Mouse (Mus musculus) gastrocnemius, adult 2 months (tissue): ENCODE measurements around the gene Wipi2. TPM values are rescaled to one million over a fixed set of nuclear protein-coding genes. Genes with fewer than 3 reads are reported as not detected.
A peak's percentile ranks its signal among the peaks of the same experiment; 100 is the strongest.

ENCODE experiments used
- DNase-seq: peaks from one replicate; pipeline ENCODE4 v3.0.0; 2022
- H3K27ac ChIP-seq: fragments of 200-600 bp; 2 replicates; pipeline ENCODE4 v1.8.1; 2022; ENCODE audit warnings: mild to moderate bottlenecking
- H3K4me3 ChIP-seq: fragments of 200-600 bp; 2 replicates; pipeline ENCODE4 v1.8.1; 2022; ENCODE audit warnings: mild to moderate bottlenecking, moderate library complexity
- CTCF ChIP-seq: fragments of 200-600 bp; IDR thresholded peaks from 2 replicates; pipeline ENCODE4 v1.8.1; 2022; ENCODE audit warnings: antibody characterized with exemption, mild to moderate bottlenecking, moderate library complexity
- intact Hi-C: fragments of 180-260 bp; cut with DNase I; formaldehyde crosslinking; loops from one replicate; pipeline ENCODE4 v1.15.1; 2025
- long read RNA-seq, 2 experiments: library from polyadenylated mRNA; stranded (forward); transcript quantifications; one replicate each; pipeline ENCODE4 v2.0.0; 2021
- total RNA-seq, 2 experiments: library from RNA; stranded (reverse); gene quantifications; 2 replicates each; pipeline ENCODE4 v1.2.3; 2021

Wipi2 gene
- 10 to 100 TPM; 27.1 to 29.3 TPM for total RNA-seq
- long read RNA-seq, experiment 1, full-length matches to known transcripts, result 46 of 57 reads
- long read RNA-seq, experiment 1, partial matches to known transcripts, result 6 of 57 reads
- long read RNA-seq, experiment 1, other reads (novel, unspliced or antisense), result 5 of 57 reads
- long read RNA-seq, experiment 2, full-length matches to known transcripts, result 45 of 50 reads
- long read RNA-seq, experiment 2, partial matches to known transcripts, result 0 of 50 reads
- long read RNA-seq, experiment 2, other reads (novel, unspliced or antisense), result 5 of 50 reads

DNA sequence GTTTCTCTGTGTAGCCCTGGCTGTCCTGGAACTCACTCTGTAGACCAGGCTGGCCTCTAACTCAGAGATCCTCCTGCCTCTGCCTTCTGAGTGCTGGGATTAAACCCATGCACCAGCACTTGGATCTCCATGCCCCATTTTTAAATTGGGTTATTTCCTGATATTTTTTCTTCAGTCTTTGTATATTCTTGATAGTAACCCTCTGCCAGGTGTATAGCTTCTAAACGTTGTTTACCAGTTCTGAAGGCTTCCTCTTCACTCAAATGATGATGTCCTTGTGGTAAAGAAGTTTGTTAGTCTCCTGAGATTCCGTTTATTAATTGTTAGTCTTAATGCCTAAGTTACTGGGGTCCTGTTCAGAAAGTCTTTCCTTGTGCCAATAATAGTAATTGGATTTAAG, at the start of gene Wipi2:
Wipi2 (plus strand) TSS at position 301 of the 400 bp plus-strand sequence.
- Histone ChIP-seq H3K4me3 (peak within 1 kb of the TSS; percentile 92), H3K27ac (peak within 1 kb of the TSS; percentile 95)
- intact Hi-C loops, result loop anchor here (10.0 kb wide), 1 partner anchor 143 kb away; no protein-coding TSS in a partner anchor
- no peak for TF ChIP-seq CTCF
- DNase-seq, result no peak

DNA sequence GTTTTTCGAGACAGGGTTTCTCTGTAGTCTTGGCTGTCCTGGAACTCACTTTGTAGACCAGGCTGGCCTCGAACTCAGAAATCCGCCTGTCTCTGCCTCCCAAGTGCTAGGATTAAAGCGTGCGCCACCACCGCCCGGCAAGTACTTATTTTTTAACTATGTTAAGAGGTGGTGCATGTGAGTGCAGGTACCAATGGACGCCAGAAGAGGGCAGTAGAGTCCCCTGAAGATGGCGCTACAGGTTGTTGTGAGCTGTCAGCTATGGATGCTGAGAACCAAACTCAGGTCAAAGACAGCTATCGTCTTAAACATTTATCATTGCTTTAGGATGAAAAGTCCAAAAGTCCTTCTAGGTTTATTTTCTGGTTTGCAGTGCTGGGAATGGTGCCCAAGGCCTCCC, 49.3 kb upstream of the Wipi2 start:
- TF ChIP-seq CTCF, result no peak; the same call in 1 of the 2 replicates
- no peak overlapping the region for H3K27ac ChIP-seq
- intact Hi-C loops, result no loop called here
- DNase-seq, result no peak
- no peak overlapping the region for H3K4me3 ChIP-seq

DNA sequence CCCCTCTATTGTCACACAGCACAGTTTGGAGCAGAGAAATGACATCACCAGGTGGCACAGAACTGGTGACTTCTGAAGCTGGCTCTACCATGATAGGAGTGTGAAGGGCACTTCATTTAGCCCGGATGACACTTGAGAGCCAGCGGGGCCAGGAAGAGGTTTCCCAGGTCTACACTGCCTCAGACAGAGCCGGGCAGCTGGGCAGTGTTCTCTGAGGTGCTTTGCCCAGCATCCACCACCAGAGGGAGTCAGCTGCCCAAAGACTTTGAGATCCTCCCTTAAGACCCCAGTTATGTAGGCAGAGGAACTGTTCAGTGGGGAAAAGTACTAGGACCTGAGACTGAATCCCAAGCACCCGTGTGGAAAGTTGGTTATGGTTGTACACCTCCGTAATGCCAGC, 46.0 kb upstream of the Wipi2 start:
- peak; percentile 76 for TF ChIP-seq CTCF
- DNase-seq, result peak; percentile 41
- intact Hi-C loops, result loop anchor here (1.0 kb wide), 1 partner anchor 137 kb away; no protein-coding TSS in a partner anchor
- no peak overlapping the region for H3K27ac ChIP-seq
- H3K4me3 ChIP-seq, result no peak overlapping the region

DNA sequence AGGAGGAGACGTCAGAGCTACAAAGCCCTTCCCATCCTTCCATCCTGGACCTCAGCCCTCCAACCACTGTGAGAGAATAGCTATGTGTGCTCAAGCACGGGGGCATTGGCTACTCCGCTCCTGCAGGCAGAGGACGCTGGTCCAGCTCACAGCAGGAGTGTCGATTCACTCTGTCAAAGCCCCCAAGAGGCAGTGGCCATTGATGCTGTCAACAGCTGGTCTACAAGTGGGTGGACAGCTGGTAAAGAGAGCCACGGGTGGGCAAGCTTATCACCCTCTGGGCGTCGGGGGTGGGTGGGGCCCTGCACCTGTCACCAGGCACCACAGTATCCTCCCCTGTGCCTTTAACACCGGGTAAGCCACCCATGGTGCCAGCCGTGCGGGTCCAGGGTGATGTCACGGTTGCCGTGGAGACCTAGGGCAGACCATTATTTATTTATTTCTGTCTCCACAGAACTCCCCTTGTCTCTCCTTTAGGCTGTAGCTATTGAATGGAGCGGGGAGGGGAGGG, 43.8 kb upstream of the Wipi2 start:
- no peak overlapping the region for H3K4me3 ChIP-seq
- DNase-seq, result no peak
- no peak for TF ChIP-seq CTCF
- intact Hi-C loops, result no loop called here
- no peak overlapping the region for H3K27ac ChIP-seq

DNA sequence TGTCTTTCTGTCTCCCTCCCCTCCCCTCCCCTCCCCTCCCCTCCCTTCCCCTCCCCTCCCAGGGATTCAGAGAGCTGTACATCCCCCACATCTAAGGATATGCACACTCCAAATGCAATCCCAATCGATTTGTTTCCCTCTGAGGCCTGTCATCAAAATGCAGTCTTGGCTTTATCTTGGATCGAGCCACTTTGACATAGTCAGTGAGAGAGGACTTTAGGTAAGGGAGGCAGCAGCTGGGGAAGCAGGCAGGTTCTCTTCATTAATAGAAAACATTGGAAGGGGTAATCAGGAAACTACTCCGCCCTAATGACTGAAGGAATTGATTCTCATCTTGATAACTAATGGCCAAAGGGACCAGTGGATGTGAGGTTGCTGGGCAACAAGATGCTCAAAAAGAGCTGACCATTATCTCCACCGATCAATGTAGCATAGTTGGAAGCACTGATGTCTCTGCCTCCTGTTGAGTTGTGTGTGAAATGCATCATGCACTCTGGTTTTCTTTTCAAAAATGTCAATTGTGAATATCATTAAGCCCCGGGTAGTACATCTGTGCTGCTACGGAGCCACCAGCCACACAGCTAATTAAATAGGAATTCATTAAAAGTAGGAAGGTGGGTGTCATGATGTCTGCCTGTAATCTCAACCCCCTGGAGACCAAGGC, 36.4 kb upstream of the Wipi2 start:
- Histone ChIP-seq H3K4me3 (no peak overlapping the region), H3K27ac (no peak overlapping the region)
- intact Hi-C loops, result no loop called here
- TF ChIP-seq CTCF, result no peak
- no peak for DNase-seq

DNA sequence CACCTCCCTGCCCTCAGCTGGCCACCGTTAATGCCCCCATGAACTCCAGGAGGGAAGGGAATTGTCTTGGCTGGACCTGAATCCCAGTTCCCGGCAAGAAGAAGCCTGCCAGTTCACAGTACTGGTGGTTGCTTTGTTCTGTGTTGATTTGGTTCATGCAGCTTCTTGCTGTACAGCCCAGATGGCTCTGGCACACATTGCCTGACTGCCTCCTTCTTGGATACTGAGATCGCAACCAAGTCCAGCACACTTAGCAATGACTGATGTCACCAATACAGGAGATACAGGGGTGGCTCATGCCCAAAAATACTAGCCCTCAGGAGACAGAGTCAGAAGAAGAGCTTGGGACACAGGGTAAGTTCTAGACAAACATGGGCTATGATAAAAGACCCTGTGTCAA, 31.8 kb upstream of the Wipi2 start:
- H3K4me3 ChIP-seq, result no peak overlapping the region
- no peak overlapping the region for H3K27ac ChIP-seq
- TF ChIP-seq CTCF, result no peak
- DNase-seq, result no peak
- intact Hi-C loops, result no loop called here

DNA sequence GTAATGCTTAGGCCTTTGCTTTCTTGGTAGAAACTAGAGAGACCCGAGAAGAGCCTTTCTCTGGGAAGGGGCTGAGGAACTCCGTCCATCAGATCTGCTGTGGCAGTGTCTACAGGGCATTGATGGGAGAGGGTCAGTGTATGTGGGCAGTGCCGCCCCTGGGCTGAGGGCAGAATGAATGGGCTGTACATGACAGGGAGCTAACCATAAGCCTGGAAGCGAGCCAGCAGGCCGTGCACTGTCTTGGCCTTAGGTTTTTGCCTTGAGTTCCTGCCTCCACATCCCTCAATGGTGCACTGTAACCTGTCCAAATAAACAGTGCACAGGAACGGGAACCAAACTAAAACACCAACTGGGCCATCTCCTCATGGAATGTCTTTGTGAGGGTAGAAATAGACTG, 30.8 kb upstream of the Wipi2 start:
- H3K4me3 ChIP-seq, result no peak overlapping the region
- H3K27ac ChIP-seq, result no peak overlapping the region
- intact Hi-C loops, result no loop called here
- TF ChIP-seq CTCF, result no peak
- DNase-seq, result no peak

DNA sequence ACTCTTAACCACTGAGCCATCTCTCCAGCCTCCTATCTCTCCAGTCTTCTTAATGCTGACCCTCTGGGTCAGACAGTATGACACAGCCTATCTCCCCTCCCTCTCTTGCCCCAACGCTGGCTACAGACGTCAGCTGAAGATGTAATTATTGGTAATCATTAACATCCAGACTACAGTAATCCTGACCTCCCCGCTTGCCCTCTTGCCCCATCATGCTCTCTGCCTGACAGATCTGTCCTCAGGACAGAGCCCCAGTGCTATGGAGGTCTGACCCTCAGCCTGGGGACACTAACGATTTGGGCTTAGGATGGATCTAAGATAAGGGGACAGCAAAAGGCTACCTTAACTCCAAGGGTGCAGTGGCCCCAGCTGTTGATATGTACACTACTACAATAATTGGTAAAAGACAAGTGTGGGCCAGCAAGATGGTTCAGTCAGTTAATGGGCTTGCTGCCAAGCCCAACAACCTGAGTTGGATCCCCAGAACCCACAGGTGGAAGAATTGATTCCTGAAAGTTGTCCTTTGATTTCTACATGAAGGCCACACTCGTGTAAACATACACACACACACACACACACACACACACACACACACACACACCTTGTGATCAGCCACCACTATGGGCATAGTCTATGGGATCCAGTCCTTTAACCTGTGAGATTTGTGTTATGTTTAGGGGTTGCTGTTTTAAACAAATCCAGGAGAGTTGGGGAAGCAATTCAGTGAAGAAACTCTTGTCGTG, 29.7 kb upstream of the Wipi2 start:
- intact Hi-C loops, result no loop called here
- TF ChIP-seq CTCF, result no peak
- H3K27ac ChIP-seq, result no peak overlapping the region
- no peak overlapping the region for H3K4me3 ChIP-seq
- DNase-seq, result no peak

DNA sequence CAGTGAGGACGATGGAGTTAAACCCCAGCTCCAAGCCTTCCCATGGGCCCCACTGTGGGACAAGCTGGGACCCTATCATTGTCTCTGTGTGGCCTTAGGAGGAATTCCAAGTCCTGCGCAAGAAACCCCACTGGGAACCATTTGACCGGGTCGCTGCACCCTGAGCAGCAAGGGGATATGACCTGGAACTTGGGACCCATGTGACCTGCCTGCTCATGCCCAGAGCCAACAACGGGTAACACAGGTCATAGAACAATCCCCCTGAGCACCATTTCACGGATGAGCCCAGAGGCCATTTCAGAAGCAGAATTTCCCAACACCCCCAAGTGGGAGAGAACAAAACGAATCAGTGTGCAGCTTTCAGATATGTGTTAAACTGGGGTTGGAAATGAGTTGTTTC, 23.1 kb upstream of the Wipi2 start:
- no peak for TF ChIP-seq CTCF
- H3K27ac ChIP-seq, result no peak overlapping the region
- H3K4me3 ChIP-seq, result no peak overlapping the region
- DNase-seq, result no peak
- intact Hi-C loops, result no loop called here

DNA sequence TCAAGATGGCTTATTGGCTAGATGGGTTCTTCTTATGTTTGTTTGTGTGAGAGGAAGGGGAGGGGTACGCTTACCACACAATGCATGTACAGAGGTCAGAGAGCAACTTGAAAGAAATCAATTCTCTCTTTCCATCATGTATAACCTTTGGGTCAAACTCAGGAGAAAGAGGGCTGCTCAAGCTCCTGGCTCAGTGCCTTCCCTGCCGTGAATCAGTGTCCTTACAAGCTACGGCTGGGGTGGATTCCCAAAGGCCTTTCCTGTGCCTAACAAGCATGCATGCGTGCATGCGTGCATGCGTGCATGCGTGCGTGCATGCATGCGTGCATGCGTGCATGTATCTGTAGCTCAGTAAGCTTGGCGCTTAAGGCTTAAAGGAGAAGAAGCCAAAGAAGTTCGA, 22.2 kb upstream of the Wipi2 start:
- intact Hi-C loops, result no loop called here
- H3K27ac ChIP-seq, result no peak overlapping the region

DNA sequence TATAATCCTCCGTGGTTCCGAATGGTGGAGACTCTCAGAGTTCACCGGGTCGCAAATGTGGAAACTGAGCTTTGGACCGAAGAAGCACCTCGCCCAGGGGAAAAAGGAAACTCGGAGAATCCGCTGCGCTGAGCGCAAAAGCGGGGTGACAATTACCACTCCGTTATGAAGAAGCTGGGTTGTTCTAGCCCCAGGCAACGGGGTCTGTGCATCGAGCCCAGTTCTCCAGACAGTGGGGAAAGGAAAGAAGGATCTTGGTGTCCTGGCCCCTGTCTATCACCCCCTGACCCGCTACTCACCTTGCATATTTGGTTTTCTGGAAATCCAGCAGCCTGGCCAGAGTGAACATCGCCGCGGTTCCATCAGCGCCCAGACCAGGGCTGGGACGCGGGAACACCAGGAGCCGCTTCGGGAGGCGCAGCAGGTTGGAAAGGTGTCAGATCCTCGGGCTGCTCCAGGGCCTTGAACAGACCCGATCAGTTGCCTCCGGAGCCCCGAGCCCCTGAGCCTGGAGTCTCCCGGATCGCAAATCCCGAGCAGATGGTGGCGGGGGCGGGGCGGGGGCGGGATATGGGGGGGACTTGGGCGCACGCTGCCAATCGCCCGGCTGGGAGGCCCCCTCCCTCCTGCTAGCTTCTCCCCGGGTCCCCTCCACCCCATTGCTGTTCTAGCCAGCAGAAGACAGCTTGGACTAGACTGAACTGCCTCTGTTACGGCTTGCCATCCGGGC, 19.1 kb upstream of the Wipi2 start, which contains the start of gene Mmd2:
Mmd2 (minus strand) TSS at position 542 of the 730 bp plus-strand sequence.
- intact Hi-C loops, result no loop called here
- no peak for TF ChIP-seq CTCF
- peak within 1 kb of the TSS; percentile 44 for H3K4me3 ChIP-seq
- no peak within 1 kb of the TSS for H3K27ac ChIP-seq
- no peak for DNase-seq

More for the DNA sequence above, 22.2 kb upstream of the Wipi2 start:
- no peak for TF ChIP-seq CTCF
- no peak overlapping the region for H3K4me3 ChIP-seq
- no peak for DNase-seq

DNA sequence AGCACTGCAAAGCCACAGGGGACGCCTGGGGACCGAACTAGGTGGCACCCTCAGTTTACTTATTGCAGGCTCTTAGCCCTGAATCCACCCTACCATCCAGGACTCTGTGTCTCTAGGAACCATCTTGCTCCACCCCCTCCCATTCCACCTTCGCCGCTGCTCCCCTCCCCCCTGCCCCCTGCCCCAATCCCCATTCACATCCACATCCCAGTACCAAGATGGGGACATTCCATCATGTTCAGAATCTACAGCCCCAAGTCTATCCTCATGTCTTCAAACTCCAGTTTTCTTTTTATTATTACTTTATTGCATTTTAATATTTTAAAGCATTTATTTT, 18.5 kb upstream of the Wipi2 start:
- DNase-seq, result no peak
- no peak for TF ChIP-seq CTCF
- Histone ChIP-seq H3K4me3 (peak overlapping the region; percentile 44), H3K27ac (no peak overlapping the region)
- intact Hi-C loops, result no loop called here
